Mouse (Mus musculus) lung, adult 2 months (tissue): Measurements from ENCODE around the gene Cldn11.

Source experiments
- CTCF ChIP-seq: fragments of 200-500 bp; IDR thresholded peaks from 2 replicates; pipeline ENCODE4 v1.5.1; 2011; ENCODE audit warnings: mild to moderate bottlenecking, low read length, control low read depth; ENCODE audit not compliant: insufficient read depth
- POLR2A ChIP-seq: fragments of 200-500 bp; IDR thresholded peaks from 2 replicates; pipeline ENCODE4 v1.6.1; 2011; ENCODE audit warnings: low read depth, mild to moderate bottlenecking, control low read depth, low read length, borderline replicate concordance; ENCODE audit errors: extremely low read depth

- TF ChIP-seq CTCF (no peak), POLR2A (no peak)
Observed at GRCm38 (mm10) chr3:31129766-31130165, 20.0 kb upstream of the Cldn11 start.
